Mouse (Mus musculus): Measurements from ENCODE around the gene Borcs5.

DNA sequence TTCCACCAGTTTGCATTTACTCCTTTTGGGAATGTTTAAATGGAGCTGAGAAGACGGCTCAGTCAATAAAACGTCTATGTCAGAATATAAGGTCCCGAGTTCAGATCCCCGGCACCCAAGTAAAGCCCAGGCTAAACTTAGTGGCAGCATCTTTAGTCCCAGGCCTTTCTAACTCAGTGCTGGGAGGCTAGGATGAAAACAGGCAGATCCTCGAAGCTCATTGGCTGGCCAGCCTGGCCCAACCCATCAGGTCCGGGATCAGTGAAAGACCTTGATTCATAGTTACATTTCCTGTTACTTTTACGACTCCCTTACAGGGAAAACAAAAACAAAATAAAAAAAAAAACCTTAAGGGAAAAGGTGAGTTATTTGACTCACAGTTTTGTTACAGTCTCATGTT lies 38.2 kb upstream of the Borcs5 start:
- TF ChIP-seq CTCF (IDR thresholded peaks at IDR 0.05; ENCODE audit: low read depth, low read length) (no peak), GATA1 (IDR thresholded peaks at IDR 0.05; ENCODE audit: borderline replicate concordance, low read length) (no peak), GATA2 (IDR thresholded peaks at IDR 0.05; ENCODE audit: borderline replicate concordance, low read depth, low read length) (no peak), TAL1 (conservative IDR thresholded peaks at IDR 0.05; ENCODE audit: low read depth, low read length) (no peak), POLR2AphosphoS5 (IDR thresholded peaks at IDR 0.05; ENCODE audit: insufficient replicate concordance, low read depth, low read length) (no peak)

Data from G1E (cell line).